Mouse (Mus musculus) hindbrain, embryonic 13.5 days (tissue): Measurements from ENCODE around the gene Xdh. TPM values are rescaled to one million over a fixed set of nuclear protein-coding genes. Genes with fewer than 3 reads are reported as not detected.

ENCODE experiments used
- ATAC-seq: fragments of 200-750 bp; cut with Nextera tagmentation; 2 replicates; pipeline ENCODE4 v1.8.0; 2017; ENCODE audit warnings: moderate TSS enrichment; ENCODE audit not compliant: low FRiP score
- H3K27ac ChIP-seq: fragments of 300-500 bp; sonication (generic); 2 replicates; pipeline ENCODE4 v1.5.1; 2015; ENCODE audit warnings: inconsistent platforms, mild to moderate bottlenecking, moderate library complexity
- H3K27me3 ChIP-seq: fragments of 300-500 bp; sonication (generic); 2 replicates; pipeline ENCODE4 v1.6.1; 2015; ENCODE audit warnings: mild to moderate bottlenecking, inconsistent platforms
- H3K36me3 ChIP-seq: fragments of 300-500 bp; sonication (generic); 2 replicates; pipeline ENCODE4 v1.6.1; 2015; ENCODE audit warnings: mild to moderate bottlenecking, inconsistent platforms
- H3K4me1 ChIP-seq: fragments of 300-500 bp; sonication (generic); replicated peaks from 2 replicates; pipeline ENCODE4 v1.6.1; 2015; ENCODE audit warnings: inconsistent platforms
- H3K4me2 ChIP-seq: fragments of 300-500 bp; sonication (generic); 2 replicates; pipeline ENCODE4 v1.6.1; 2015; ENCODE audit warnings: inconsistent platforms, mild to moderate bottlenecking, moderate library complexity
- H3K4me3 ChIP-seq: fragments of 300-500 bp; sonication (generic); 2 replicates; pipeline ENCODE4 v1.5.1; 2015; ENCODE audit warnings: mild to moderate bottlenecking, inconsistent platforms
- H3K9ac ChIP-seq: fragments of 300-500 bp; sonication (generic); 2 replicates; pipeline ENCODE4 v1.6.1; 2015; ENCODE audit warnings: mild to moderate bottlenecking, inconsistent platforms
- H3K9me3 ChIP-seq: fragments of 300-500 bp; sonication (generic); 2 replicates; pipeline ENCODE4 v1.6.1; 2016; ENCODE audit warnings: inconsistent platforms
- WGBS: fragments of 180-500 bp; shearing (Covaris S2); methylation state at CpG from one replicate; pipeline ENCODE4 v1.1.7; 2015; 5-methylcytosine and 5-hydroxymethylcytosine counted together
- polyA plus RNA-seq: library from polyadenylated mRNA; unstranded; fragments of >200 nt; fragmentation: Nextera tagmentation; extraction: Ambion mirVana; gene quantifications from 2 replicates; pipeline ENCODE4 v1.2.1, GENCODE M21; 2015

Gene Xdh
- polyA plus RNA-seq, 1 experiment from 2014 or later = 0.14 TPM

GRCm38 (mm10) chr17:73935163-73935562 lies 14.8 kb downstream of the Xdh start:
- Histone ChIP-seq H3K4me1 (no peaks in the 10 kb centered on the region), H3K9me3 (no peaks in the 10 kb centered on the region), H3K27ac (no peak overlapping the region), H3K4me3 (no peak overlapping the region), H3K36me3 (no peaks in the 10 kb centered on the region), H3K4me2 (no peak overlapping the region), H3K27me3 (no peaks in the 10 kb centered on the region), H3K9ac (no peak overlapping the region)
- WGBS = 88% methylated on average over 4 of the region's 4 CpGs
- no peak for ATAC-seq

DNA sequence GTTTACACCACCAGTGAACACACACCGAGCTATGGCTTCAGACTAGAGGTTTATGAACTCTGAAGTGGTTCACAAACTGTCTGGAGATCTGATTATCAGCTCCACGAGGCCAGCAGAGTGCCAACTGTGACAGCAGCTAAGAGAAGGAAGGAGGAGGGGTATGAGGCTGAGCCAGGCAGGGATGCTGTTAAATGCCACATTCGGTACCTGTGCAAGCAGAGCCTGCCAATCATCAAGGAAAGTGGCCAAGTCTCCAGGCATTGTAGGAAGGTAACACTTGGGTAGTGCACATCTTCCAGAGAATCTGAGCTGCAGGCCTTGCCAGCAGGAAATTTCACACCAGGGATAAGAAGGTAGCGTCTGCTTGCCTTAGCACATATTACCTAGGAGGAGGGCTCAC lies 15.7 kb downstream of the Xdh start:
- Histone ChIP-seq H3K4me2 (no peak overlapping the region), H3K9me3 (no peaks in the 10 kb centered on the region), H3K4me3 (no peak overlapping the region), H3K27ac (no peak overlapping the region), H3K4me1 (no peaks in the 10 kb centered on the region), H3K36me3 (no peaks in the 10 kb centered on the region), H3K9ac (no peak overlapping the region), H3K27me3 (no peaks in the 10 kb centered on the region)
- 85% methylated on average over 4 of the region's 4 CpGs for WGBS
- ATAC-seq = no peak

DNA sequence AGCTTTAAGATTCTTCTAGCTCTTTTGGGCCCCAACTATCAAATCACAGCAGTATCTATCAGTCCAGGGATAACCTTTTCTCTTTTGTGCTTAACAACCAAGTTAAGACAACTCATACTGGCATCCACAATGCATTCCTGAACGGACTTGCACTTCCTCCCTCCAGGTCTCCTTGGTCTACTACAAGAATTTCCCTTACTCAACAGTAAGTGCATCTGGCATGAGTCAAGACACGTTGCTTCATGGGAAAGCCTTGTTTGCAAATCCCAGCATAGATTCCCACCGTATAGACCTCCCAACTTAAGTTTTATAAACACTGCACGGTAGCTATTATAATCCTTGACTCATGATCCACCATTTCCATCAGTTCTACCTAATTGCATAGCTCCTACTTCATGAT lies 16.4 kb downstream of the Xdh start:
- H3K36me3 ChIP-seq = no peaks in the 10 kb centered on the region
- H3K27ac ChIP-seq = no peak overlapping the region
- 90% methylated on average over 4 of the region's 4 CpGs for WGBS
- H3K9me3 ChIP-seq = no peaks in the 10 kb centered on the region
- no peak overlapping the region for H3K4me3 ChIP-seq
- H3K9ac ChIP-seq = no peak overlapping the region
- H3K4me1 ChIP-seq = no peaks in the 10 kb centered on the region
- H3K27me3 ChIP-seq = no peaks in the 10 kb centered on the region
- ATAC-seq = no peak
- no peak overlapping the region for H3K4me2 ChIP-seq

DNA sequence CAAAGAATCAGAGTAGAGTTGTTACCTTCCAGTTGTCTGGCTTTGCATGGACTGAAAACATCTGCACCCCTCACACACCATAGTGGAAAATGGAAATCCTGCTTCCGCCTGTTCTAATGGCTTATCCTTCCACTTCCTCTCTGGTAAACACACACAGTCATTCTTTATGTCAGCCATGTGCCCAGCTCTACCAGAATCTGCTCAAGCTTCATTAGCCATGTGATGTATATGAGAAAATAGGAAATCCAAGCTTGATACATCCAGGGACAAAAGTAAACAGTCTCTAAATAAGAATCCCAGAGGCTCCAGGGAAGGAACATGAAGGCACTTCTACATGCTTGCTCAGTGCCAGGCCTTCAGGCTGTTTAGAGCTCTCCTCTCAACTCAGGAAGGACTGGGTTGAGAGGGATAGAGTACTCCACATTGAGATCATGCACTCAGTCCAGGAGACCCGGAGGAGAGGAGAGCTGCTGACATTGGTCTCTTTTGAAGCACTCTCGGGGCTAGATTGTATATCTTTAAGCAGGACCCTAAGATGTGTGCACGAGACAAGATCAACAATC lies 17.4 kb downstream of the Xdh start:
- no peak for ATAC-seq
- H3K4me2 ChIP-seq = no peak overlapping the region
- H3K36me3 ChIP-seq = no peaks in the 10 kb centered on the region
- H3K27ac ChIP-seq = no peak overlapping the region
- H3K27me3 ChIP-seq = no peaks in the 10 kb centered on the region
- no peak overlapping the region for H3K4me3 ChIP-seq
- WGBS = 85% methylated on average over 4 of the region's 4 CpGs
- no peak overlapping the region for H3K9ac ChIP-seq
- no peaks in the 10 kb centered on the region for H3K9me3 ChIP-seq
- H3K4me1 ChIP-seq = no peaks in the 10 kb centered on the region

GRCm38 (mm10) chr17:73919520-73919919 lies 30.5 kb downstream of the Xdh start:
- H3K4me1 ChIP-seq = 0 out of 2 replicates have a peak, but pooled peaks cover 4% of the 10 kb centered on the region
- no peak overlapping the region for H3K4me2 ChIP-seq
- H3K9me3 ChIP-seq = no peaks in the 10 kb centered on the region
- no peaks in the 10 kb centered on the region for H3K36me3 ChIP-seq
- no peaks in the 10 kb centered on the region for H3K27me3 ChIP-seq
- H3K4me3 ChIP-seq = no peak overlapping the region
- no peak overlapping the region for H3K9ac ChIP-seq
- ATAC-seq = peak; percentile 73; the same call in 1 of the 2 replicates
- peak overlapping the region; percentile 77 for H3K27ac ChIP-seq
- 53% methylated on average over 8 of the region's 8 CpGs for WGBS

DNA sequence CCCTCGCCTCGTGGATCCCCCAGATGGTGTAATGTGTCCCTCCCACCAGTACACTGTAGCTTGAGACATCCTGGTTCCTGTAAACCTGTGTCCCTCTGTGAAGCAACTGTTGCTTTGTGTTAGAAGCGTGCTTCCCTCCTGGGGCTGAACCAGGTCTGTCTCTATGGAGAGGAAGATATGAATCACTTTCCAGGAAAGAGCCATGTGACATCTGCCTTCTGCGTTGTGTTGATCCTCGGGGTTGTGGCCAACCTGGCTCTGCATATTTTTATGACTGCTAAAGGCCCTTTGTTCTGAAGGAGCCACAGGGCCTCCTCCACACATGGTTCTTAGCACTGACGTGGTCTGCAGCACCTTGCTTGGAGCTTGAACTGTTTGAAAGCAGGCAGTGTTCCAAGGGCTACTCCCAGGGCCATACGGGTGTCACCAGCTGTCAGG lies 31.0 kb downstream of the Xdh start:
- no peak overlapping the region for H3K9ac ChIP-seq
- no peak overlapping the region for H3K4me3 ChIP-seq
- H3K4me1 ChIP-seq = 0 out of 2 replicates have a peak, but pooled peaks cover 4% of the 10 kb centered on the region
- H3K4me2 ChIP-seq = no peak overlapping the region
- WGBS = 62% methylated on average over 7 of the region's 7 CpGs
- peak overlapping the region; percentile 53; the same call in 1 of the 2 replicates for H3K27ac ChIP-seq
- peak; percentile 61; the same call in 1 of the 2 replicates for ATAC-seq
- H3K9me3 ChIP-seq = no peaks in the 10 kb centered on the region
- H3K36me3 ChIP-seq = no peaks in the 10 kb centered on the region
- H3K27me3 ChIP-seq = no peaks in the 10 kb centered on the region

DNA sequence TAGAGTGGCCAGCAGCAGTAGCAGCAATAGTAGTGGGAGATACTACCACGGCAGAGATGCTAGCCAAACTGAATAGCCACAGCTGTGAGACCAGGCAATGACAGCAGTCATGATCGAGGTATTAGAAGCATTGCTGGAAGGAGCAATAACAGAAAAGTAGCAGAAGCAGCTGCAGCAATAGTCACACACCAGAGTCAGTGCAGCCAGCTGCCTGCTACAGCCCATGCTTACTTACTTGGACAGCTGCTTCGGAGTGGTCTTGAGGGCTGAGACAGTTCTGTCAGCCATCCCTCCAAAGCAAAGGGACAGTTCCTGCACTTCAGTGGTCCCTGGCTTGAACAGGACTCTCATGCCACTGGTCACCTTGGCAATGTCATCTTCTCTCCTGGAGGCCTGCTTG lies 31.9 kb downstream of the Xdh start:
- Histone ChIP-seq H3K4me2 (no peak overlapping the region), H3K4me1 (0 out of 2 replicates have a peak, but pooled peaks cover 4% of the 10 kb centered on the region), H3K36me3 (no peaks in the 10 kb centered on the region), H3K27me3 (no peaks in the 10 kb centered on the region), H3K9ac (no peak overlapping the region), H3K4me3 (no peak overlapping the region), H3K27ac (no peak overlapping the region), H3K9me3 (no peaks in the 10 kb centered on the region)
- ATAC-seq = no peak
- WGBS = 91% methylated on average over 3 of the region's 3 CpGs

GRCm38 (mm10) chr17:73917713-73918112 lies 32.3 kb downstream of the Xdh start:
- Histone ChIP-seq H3K9me3 (no peaks in the 10 kb centered on the region), H3K4me2 (no peak overlapping the region), H3K27me3 (no peaks in the 10 kb centered on the region), H3K36me3 (no peaks in the 10 kb centered on the region), H3K4me1 (0 out of 2 replicates have a peak, but pooled peaks cover 4% of the 10 kb centered on the region), H3K9ac (no peak overlapping the region), H3K27ac (no peak overlapping the region), H3K4me3 (no peak overlapping the region)
- ATAC-seq = no peak
- 88% methylated on average over 5 of the region's 5 CpGs for WGBS

DNA sequence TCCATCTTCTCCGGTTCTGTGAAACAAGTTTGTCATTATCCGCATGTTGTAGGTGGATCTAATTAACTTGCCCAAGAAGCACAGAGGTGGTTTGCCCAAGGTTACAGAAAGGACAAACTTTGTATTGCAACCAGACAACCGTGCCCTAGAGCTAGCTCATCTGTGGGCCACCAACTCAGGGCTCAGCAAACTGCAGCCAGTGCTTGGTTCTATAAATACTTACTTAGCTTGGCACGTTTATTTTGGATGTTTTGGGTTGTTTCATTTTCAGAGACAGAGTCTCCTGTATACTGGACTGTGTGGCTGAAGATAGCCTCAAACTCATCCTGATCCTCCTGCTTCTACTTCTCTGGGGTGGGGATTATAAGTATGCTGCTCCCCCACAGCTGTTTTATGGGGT lies 35.3 kb downstream of the Xdh start:
- H3K27me3 ChIP-seq = no peaks in the 10 kb centered on the region
- 0 out of 2 replicates have a peak, but pooled peaks cover 4% of the 10 kb centered on the region for H3K4me1 ChIP-seq
- ATAC-seq = no peak
- H3K9ac ChIP-seq = no peak overlapping the region
- H3K4me3 ChIP-seq = no peak overlapping the region
- no peak overlapping the region for H3K4me2 ChIP-seq
- H3K27ac ChIP-seq = no peak overlapping the region
- WGBS = 88% methylated on average over 4 of the region's 4 CpGs
- no peaks in the 10 kb centered on the region for H3K36me3 ChIP-seq
- no peaks in the 10 kb centered on the region for H3K9me3 ChIP-seq

GRCm38 (mm10) chr17:73906076-73906475 lies 43.9 kb downstream of the Xdh start:
- no peak overlapping the region for H3K9ac ChIP-seq
- H3K27me3 ChIP-seq = no peaks in the 10 kb centered on the region
- 87% methylated on average over 8 of the region's 8 CpGs for WGBS
- no peaks in the 10 kb centered on the region for H3K9me3 ChIP-seq
- H3K4me3 ChIP-seq = no peak overlapping the region
- no peaks in the 10 kb centered on the region for H3K36me3 ChIP-seq
- H3K27ac ChIP-seq = no peak overlapping the region
- ATAC-seq = no peak
- no peaks in the 10 kb centered on the region for H3K4me1 ChIP-seq
- no peak overlapping the region for H3K4me2 ChIP-seq

DNA sequence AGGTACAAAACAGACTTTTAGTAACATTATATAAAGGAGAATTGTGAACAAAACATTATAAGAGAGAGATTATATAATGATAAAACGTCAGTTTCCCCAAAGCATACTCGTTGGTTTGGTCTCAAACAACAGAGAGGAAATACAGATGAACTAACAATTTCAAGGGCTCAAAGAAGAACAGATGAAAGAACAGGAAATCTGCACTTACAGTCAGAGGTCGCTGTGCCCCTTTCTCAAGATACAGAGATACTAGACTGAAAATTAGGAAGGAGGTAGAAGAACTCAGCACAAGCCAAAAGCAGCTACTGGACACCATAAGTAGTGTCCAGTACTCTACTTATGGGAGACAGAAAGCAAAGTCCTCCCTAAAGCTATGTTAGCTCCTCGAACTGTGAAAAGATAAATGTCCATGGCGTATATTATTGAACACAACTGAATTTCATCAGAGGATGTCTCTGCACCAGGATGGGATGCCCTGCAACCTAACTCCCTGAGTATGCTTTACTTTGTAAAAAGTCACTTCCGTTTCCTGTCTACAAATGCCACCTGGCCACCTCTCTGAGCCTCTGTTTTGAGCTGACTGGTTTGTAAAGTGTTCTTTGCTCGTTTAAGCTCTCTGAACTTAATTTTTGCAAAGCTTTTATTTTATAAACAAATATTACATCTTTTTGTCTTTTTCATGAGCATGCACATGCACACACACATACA lies 44.8 kb downstream of the Xdh start:
- H3K36me3 ChIP-seq = no peaks in the 10 kb centered on the region
- no peaks in the 10 kb centered on the region for H3K4me1 ChIP-seq
- WGBS = 86% methylated on average over 7 of the region's 7 CpGs
- H3K4me3 ChIP-seq = no peak overlapping the region
- H3K9ac ChIP-seq = no peak overlapping the region
- ATAC-seq = no peak
- no peaks in the 10 kb centered on the region for H3K9me3 ChIP-seq
- H3K27me3 ChIP-seq = no peaks in the 10 kb centered on the region
- no peak overlapping the region for H3K27ac ChIP-seq
- no peak overlapping the region for H3K4me2 ChIP-seq

- H3K4me2 ChIP-seq = no peak overlapping the region
Measured at GRCm38 (mm10) chr17:73903121-73903520, 46.9 kb downstream of the Xdh start.

GRCm38 (mm10) chr17:73902234-73902636 lies 47.8 kb downstream of the Xdh start:
- no peak for ATAC-seq
- Histone ChIP-seq H3K9ac (no peak overlapping the region), H3K4me3 (no peak overlapping the region), H3K4me1 (no peaks in the 10 kb centered on the region), H3K27ac (no peak overlapping the region), H3K27me3 (no peaks in the 10 kb centered on the region), H3K9me3 (no peaks in the 10 kb centered on the region), H3K4me2 (no peak overlapping the region), H3K36me3 (no peaks in the 10 kb centered on the region)
- 80% methylated on average over 5 of the region's 5 CpGs for WGBS

More at GRCm38 (mm10) chr17:73903121-73903520, 46.9 kb downstream of the Xdh start:
- WGBS = 97% methylated on average over 1 of the region's 1 CpGs
- H3K27ac ChIP-seq = no peak overlapping the region
- no peaks in the 10 kb centered on the region for H3K4me1 ChIP-seq
- no peaks in the 10 kb centered on the region for H3K36me3 ChIP-seq
- no peaks in the 10 kb centered on the region for H3K9me3 ChIP-seq
- H3K9ac ChIP-seq = no peak overlapping the region
- H3K4me3 ChIP-seq = no peak overlapping the region
- H3K27me3 ChIP-seq = no peaks in the 10 kb centered on the region
- no peak for ATAC-seq
